Mouse (Mus musculus) liver, embryonic 14.5 days (tissue): Measurements from ENCODE around the gene Acp5.

ENCODE experiments used
- CTCF ChIP-seq: IDR thresholded peaks from 2 replicates; pipeline ENCODE4 v1.5.1; 2016; ENCODE audit warnings: antibody characterized with exemption, low read depth, control low read depth
- EP300 ChIP-seq: IDR thresholded peaks from 2 replicates; pipeline ENCODE4 v1.6.1; 2016; ENCODE audit warnings: antibody characterized with exemption, low read depth

- TF ChIP-seq CTCF (no peak), EP300 (no peak)
These were observed 19.9 kb downstream of the Acp5 start for GRCm38 (mm10) chr9:22115635-22116034.
